Mouse (Mus musculus): ENCODE data around the gene Pfdn5. TPM values are rescaled to one million over a fixed set of nuclear protein-coding genes. Genes with fewer than 3 reads are reported as not detected.

Gene Pfdn5
- polyA plus RNA-seq, 1 experiment = 121 TPM

GRCm38 (mm10) chr15:102295633-102296367 lies 30.1 kb upstream of the Pfdn5 start, which contains the start of gene Espl1:
Gene Espl1, plus strand, starts transcription at chr15:102296266.
- peak; percentile 94 for DNase-seq
- H3K4me3 ChIP-seq (replicated peaks; ENCODE audit: extremely low read depth, low read depth, low read length) = peak within 1 kb of the TSS; percentile 65
- H3K4me1 ChIP-seq (ENCODE audit: control insufficient read depth, insufficient read depth, low read length) = peaks cover 2% of the 10 kb centered on the region; the same call in 1 of the 2 replicates
- WGBS = 5% methylated on average over 25 of the region's 25 CpGs
- peak; percentile 67; the same call in 1 of the 2 replicates for TF ChIP-seq POLR2A (IDR thresholded peaks at IDR 0.05; ENCODE audit: borderline replicate concordance, extremely low read depth, low read depth, low read length)
- TF ChIP-seq CTCF (IDR thresholded peaks at IDR 0.05; ENCODE audit: insufficient read depth, low read length) = no peak

- DNase-seq = no peak
- Histone ChIP-seq H3K4me3 (replicated peaks; ENCODE audit: extremely low read depth, low read depth, low read length) (peak overlapping the region; percentile 65), H3K4me1 (ENCODE audit: control insufficient read depth, insufficient read depth, low read length) (peaks cover 2% of the 10 kb centered on the region; the same call in 1 of the 2 replicates)
- TF ChIP-seq POLR2A (IDR thresholded peaks at IDR 0.05; ENCODE audit: borderline replicate concordance, extremely low read depth, low read depth, low read length) (no peak), CTCF (IDR thresholded peaks at IDR 0.05; ENCODE audit: insufficient read depth, low read length) (no peak)
- WGBS = 7% methylated on average over 24 of the region's 24 CpGs
Observed at GRCm38 (mm10) chr15:102296368-102297006, 29.4 kb upstream of the Pfdn5 start.

- WGBS = 64% methylated on average over 6 of the region's 6 CpGs
- no peak for TF ChIP-seq POLR2A (IDR thresholded peaks at IDR 0.05; ENCODE audit: borderline replicate concordance, extremely low read depth, low read depth, low read length)
- no peak for TF ChIP-seq CTCF (IDR thresholded peaks at IDR 0.05; ENCODE audit: insufficient read depth, low read length)
- Histone ChIP-seq H3K4me1 (ENCODE audit: control insufficient read depth, insufficient read depth, low read length) (no peaks in the 10 kb centered on the region), H3K4me3 (replicated peaks; ENCODE audit: extremely low read depth, low read depth, low read length) (no peak overlapping the region)
- DNase-seq = peak; percentile 64
Observed at GRCm38 (mm10) chr15:102302542-102302941, 23.4 kb upstream of the Pfdn5 start.

- no peak for DNase-seq
- Histone ChIP-seq H3K4me3 (replicated peaks; ENCODE audit: extremely low read depth, low read depth, low read length) (no peak overlapping the region), H3K4me1 (ENCODE audit: control insufficient read depth, insufficient read depth, low read length) (no peaks in the 10 kb centered on the region)
- TF ChIP-seq POLR2A (IDR thresholded peaks at IDR 0.05; ENCODE audit: borderline replicate concordance, extremely low read depth, low read depth, low read length) (no peak), CTCF (IDR thresholded peaks at IDR 0.05; ENCODE audit: insufficient read depth, low read length) (no peak)
- WGBS = 86% methylated on average over 9 of the region's 9 CpGs
Observed at GRCm38 (mm10) chr15:102308717-102309116, 17.2 kb upstream of the Pfdn5 start.

GRCm38 (mm10) chr15:102310074-102310845 lies 15.7 kb upstream of the Pfdn5 start:
- H3K4me3 ChIP-seq (replicated peaks; ENCODE audit: extremely low read depth, low read depth, low read length) = no peak overlapping the region
- WGBS = 67% methylated on average over 10 of the region's 10 CpGs
- H3K4me1 ChIP-seq (ENCODE audit: control insufficient read depth, insufficient read depth, low read length) = peaks cover 2% of the 10 kb centered on the region; the same call in 1 of the 2 replicates
- TF ChIP-seq POLR2A (IDR thresholded peaks at IDR 0.05; ENCODE audit: borderline replicate concordance, extremely low read depth, low read depth, low read length) (no peak), CTCF (IDR thresholded peaks at IDR 0.05; ENCODE audit: insufficient read depth, low read length) (no peak)
- DNase-seq = no peak

GRCm38 (mm10) chr15:102311489-102311888 lies 14.4 kb upstream of the Pfdn5 start:
- TF ChIP-seq CTCF (IDR thresholded peaks at IDR 0.05; ENCODE audit: insufficient read depth, low read length) (no peak), POLR2A (IDR thresholded peaks at IDR 0.05; ENCODE audit: borderline replicate concordance, extremely low read depth, low read depth, low read length) (no peak)
- no peak for DNase-seq
- Histone ChIP-seq H3K4me3 (replicated peaks; ENCODE audit: extremely low read depth, low read depth, low read length) (no peak overlapping the region), H3K4me1 (ENCODE audit: control insufficient read depth, insufficient read depth, low read length) (peaks cover 6% of the 10 kb centered on the region; the same call in 1 of the 2 replicates)

- H3K4me1 ChIP-seq (ENCODE audit: control insufficient read depth, insufficient read depth, low read length) = peaks cover 6% of the 10 kb centered on the region; the same call in 1 of the 2 replicates
- DNase-seq = peak; percentile 28
- 55% methylated on average over 8 of the region's 8 CpGs for WGBS
- H3K4me3 ChIP-seq (replicated peaks; ENCODE audit: extremely low read depth, low read depth, low read length) = no peak overlapping the region
- TF ChIP-seq CTCF (IDR thresholded peaks at IDR 0.05; ENCODE audit: insufficient read depth, low read length) (no peak), POLR2A (IDR thresholded peaks at IDR 0.05; ENCODE audit: borderline replicate concordance, extremely low read depth, low read depth, low read length) (peak; percentile 36; the same call in 1 of the 2 replicates)
Observed at GRCm38 (mm10) chr15:102315292-102315691, 10.6 kb upstream of the Pfdn5 start.

- WGBS = 87% methylated on average over 6 of the region's 6 CpGs
- DNase-seq = peak; percentile 71
Observed at GRCm38 (mm10) chr15:102316263-102316662, 9.7 kb upstream of the Pfdn5 start.

More at GRCm38 (mm10) chr15:102316263-102316662, 9.7 kb upstream of the Pfdn5 start:
- Histone ChIP-seq H3K4me1 (ENCODE audit: control insufficient read depth, insufficient read depth, low read length) (peaks cover 6% of the 10 kb centered on the region; the same call in 1 of the 2 replicates), H3K4me3 (replicated peaks; ENCODE audit: extremely low read depth, low read depth, low read length) (no peak overlapping the region)
- TF ChIP-seq CTCF (IDR thresholded peaks at IDR 0.05; ENCODE audit: insufficient read depth, low read length) (peak; percentile 92), POLR2A (IDR thresholded peaks at IDR 0.05; ENCODE audit: borderline replicate concordance, extremely low read depth, low read depth, low read length) (no peak)
